Mouse (Mus musculus): ENCODE measurements around the gene Syt1.

Gene Syt1

DNA sequence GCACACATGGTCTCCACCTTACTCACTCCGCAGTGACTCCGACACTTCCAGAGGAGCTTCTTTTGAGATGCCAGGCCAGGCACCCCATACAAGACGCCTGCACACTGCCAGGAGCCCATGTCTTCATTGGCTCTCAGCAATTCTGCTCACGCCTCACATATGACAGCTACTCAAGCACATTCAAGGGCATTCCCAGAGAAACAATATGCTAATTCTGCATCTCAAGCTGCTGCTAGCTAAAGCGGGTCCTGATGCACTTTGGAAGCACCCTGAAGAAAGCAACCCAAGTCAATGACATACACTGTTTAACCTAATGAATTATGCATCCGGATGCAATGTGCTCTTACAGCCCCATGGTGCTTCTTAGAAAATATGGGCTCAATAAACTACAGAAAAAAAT lies 247.1 kb downstream of the Syt1 start:
- DNase-seq (ENCODE audit: low spot score) = no peak

DNA sequence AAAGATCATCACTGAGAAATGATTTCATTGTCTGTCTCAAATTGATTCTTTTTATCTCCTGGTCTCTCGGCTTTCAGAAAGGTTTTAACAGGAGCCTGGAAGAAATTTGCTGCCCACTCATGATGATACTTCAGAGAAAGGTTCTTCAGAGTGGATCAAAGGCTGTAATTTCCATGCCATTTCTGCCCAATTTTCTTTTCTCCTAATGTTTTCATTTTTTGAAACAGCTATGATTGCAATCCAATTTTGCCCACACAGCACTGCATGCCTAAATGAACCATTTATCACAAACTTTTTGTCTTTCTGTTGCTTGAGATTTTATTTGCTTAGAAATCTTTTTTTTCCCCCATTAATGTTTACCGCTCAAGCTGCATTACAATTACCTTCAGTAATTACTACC lies 257.5 kb downstream of the Syt1 start:
- no peak for DNase-seq (ENCODE audit: low spot score)

DNA sequence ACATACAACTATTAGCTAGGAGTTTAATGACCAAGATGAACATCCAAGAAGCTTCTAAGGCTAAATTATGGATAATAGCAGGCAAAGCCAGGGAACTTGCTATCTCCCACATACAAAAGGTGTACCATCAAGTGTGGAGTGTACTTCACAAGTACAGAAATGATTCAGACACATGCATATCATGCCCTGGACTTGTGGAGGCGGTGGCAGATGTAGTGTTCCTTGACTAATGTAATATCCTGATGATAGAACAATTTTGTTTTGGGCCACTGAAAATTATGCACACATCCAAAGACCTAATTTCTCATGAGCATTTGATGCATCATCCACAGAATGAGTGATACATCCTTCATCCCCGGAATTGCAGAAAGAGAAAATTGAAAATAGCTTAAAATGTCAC lies 267.0 kb downstream of the Syt1 start:
- DNase-seq (ENCODE audit: low spot score) = no peak

DNA sequence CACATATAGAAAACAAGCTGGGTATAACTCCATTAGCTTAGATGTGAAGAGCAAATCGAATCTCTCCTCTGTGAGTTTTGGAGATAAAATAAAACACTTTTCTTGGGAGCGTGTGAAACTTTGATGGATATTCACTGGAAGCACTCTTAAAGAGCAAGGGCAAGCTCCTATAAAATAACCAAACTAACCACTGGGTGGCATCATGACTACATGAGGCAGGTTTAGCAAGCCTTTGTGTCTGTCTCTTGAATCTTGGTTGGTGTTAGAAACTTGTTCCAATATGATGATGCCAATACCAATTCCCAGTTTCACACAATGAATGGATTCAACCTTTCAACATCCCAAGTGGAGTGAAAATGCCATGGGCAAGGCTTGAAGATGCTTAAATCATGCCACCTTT lies 276.8 kb downstream of the Syt1 start:
- DNase-seq (ENCODE audit: low spot score) = peak; percentile 21

DNA sequence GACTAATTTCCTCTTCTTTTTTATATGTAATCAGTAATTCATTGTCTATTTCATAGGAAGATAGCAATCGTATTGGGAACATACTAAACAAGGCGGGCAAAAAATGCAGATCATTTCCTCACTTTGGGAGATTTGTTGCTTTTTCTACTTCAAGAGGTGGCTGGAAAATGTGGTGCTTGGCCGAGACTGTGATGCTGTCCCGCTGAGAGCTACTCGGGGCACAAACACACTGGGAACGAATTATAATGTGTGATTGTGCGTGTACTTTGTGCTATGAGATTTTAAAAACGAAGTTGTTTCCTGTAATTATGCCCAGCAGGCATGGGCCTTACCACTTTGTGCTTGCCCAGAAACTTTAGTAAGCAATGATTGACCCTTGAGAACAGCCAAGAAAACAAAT lies 281.8 kb downstream of the Syt1 start:
- DNase-seq (ENCODE audit: low spot score) = no peak

DNA sequence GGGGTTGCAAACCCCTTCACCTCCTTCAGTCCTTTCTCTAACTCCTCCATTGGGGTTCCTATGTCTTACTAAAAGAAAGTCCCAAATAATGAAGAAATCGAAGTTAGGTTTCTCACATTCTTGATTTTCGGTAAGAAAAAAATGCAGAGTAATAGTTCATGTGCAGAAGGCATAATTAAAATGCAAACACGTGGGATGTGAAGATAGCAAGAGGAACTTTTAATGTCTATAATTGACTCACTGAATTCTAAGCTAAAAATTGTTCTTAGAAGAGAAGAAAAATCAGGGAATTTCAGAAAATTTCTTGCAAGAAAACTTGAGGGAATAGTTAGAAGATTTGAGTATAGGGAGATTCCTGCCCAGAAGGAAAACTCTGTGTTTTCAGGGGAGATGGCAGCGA lies 284.4 kb downstream of the Syt1 start:
- DNase-seq (ENCODE audit: low spot score) = no peak

DNA sequence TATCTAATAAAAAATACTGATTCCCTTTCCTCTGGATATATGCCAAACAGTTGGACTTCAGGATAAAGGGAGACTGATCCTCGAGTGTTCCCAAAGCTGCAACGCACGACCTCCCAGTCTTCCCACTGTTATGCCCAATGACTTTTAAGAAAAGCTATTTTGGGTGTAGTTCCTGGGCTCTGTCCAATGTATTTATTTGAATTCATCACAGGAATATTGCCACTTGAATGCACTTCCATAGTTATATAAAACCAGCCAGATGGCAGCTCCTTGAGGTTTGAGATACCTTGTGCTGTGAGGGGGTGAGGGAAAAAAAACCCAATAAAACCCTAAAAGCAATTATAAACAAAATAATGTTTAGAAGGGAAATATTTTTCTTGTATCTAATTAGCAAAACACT lies 285.9 kb downstream of the Syt1 start:
- DNase-seq (ENCODE audit: low spot score) = no peak

DNA sequence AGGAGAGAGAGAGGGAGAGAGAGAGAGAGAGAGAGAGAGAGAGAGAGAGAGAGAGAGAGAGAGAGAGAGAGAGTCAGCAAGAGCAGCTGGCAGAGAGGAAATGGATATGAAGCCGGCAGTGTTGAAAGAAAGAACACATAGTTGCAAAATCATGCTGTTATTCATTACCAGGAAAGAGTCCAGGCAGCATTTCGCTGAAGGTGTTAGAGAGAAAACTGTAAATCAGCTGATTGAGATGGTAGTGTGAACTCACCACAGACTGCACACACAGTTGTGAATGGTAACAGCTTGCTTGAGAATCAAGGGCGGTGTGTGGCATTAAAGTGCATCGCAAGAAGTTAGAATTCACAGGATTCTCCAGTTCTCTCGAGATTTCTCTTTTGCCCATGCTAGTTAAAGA lies 300.3 kb downstream of the Syt1 start:
- DNase-seq (ENCODE audit: low spot score) = no peak

DNA sequence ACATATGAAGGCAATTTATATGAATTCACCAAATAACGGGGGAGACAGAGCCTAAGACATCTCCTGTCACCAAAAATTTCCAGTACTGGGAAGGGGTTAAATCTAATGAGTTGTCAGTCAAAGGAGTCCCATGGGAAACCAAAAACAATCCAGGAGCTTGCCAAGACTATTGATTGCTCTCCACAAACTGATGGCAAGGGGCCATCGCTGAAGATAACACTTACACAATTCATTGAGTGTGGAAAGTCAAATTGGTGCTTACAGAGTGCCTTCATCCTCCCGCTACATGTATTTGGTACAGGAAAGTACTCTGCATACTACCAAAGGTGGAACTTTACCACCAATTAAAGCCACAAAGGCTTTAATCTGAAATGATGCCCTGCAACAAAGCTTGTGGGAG lies 305.1 kb downstream of the Syt1 start:
- DNase-seq (ENCODE audit: low spot score) = no peak

DNA sequence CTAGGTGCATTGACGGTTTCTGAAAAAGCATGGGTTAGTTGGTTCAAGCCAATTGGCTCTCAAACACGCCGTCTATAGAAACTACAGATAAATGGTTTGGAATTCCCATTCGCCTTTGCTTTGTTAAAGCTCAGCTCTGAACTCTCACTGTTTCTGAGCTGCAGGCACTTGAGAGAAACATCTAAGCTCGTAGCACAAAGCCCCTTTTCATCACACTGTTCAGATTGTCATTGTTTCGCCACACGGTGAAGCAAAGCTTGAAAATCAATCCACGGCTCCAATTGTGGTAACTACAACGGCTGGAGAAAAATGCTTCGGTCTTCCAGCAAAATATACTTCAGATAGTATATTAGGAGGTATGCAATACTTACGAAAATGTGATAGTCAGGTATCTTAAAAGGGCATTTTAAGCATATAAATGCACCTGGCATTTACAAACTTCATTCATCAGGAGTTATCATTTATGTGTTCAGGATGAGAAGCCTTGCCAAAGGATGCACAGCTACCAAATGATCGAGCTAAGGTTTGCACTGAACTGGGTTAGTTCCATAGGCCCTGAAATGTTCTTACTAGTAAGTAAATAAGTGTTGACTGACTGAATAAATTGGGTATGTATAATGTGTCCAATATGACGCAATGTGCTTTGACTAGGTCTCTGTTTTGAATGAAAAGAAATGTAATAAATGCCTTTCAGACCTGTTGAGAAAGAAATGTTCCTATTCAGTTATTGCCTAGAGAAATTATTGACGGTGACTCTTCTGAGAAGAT lies 309.2 kb downstream of the Syt1 start:
- no peak for DNase-seq (ENCODE audit: low spot score)

DNA sequence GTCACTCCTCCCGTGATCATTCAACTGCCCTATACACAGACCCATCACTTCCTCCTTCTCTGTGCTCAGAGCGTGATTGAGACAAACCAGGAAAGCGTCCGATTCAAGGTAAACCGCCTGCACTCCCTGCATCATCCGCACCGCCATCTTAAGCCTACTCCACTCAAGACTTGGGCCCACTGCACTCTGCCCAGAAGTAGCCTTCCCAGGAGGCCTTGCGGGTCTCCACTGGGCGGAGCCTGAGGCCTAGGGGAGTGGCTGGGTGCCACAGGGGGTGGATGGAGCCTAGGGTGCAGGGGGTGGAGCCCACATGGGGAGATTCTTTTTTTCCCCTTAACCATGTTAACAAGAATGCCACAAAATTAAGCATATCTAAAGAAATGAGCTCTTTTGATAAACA lies 310.8 kb downstream of the Syt1 start, which contains the start of gene Gm5136:
Gene Gm5136, minus strand, starts transcription at position 215 of the 400 bp plus-strand sequence.
- no peak for DNase-seq (ENCODE audit: low spot score)

DNA sequence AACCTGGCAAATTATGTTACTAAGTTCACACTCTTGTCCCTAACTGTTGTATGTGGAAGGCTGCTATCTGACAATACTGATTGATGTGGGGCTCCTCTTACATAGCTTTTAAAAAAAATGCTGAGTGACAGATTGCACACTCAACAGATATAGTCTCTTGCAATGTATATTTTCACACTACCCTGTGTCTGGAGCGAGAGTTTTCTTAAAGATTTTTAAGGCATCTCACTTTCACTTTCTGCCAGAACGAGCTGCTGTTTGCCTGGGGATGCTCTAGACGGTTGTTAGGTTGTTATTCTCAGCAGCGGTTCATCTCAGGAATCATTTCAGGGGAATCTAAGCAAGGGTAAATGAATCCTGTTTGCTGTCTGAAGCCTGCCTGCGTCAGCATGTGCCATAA lies 313.7 kb downstream of the Syt1 start:
- no peak for DNase-seq (ENCODE audit: low spot score)

DNA sequence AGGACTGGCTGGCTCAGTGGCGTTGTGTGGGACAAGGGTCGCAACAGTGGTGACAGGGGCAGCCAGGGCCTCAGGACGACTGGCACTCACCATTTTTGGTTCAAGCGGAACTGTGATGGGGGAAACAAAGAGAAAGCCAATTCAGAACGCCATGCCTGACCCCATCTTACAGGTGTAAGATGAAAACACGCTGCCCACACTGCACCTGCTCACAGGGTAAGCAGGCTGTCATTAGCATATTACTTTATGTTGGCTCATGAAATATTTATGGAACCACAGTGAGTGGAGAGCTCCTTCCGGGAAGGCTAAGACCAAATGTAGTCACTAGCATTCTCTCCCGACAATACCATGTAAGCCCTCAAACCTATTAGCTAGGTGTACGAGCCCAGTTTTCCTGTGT lies 319.8 kb downstream of the Syt1 start:
- DNase-seq (ENCODE audit: low spot score) = no peak

DNA sequence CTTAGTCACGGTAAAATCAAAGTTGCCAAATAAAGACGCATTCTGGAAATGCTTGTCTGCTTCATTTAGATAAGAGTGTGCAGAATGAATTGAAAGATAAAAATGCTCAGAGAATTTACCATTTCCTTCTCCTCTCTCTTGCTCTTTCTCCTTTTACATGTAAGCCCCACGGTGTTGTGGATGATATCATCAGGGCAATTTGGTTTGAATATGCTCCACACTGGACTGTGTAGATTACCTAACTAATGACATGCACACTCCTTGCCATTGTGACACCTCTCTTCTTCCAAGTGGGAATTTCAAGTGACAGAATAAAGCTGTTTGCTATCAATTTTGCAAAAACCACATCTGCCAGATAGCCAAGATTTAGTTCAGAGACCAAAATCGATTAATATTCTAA lies 324.1 kb downstream of the Syt1 start:
- DNase-seq (ENCODE audit: low spot score) = no peak

DNA sequence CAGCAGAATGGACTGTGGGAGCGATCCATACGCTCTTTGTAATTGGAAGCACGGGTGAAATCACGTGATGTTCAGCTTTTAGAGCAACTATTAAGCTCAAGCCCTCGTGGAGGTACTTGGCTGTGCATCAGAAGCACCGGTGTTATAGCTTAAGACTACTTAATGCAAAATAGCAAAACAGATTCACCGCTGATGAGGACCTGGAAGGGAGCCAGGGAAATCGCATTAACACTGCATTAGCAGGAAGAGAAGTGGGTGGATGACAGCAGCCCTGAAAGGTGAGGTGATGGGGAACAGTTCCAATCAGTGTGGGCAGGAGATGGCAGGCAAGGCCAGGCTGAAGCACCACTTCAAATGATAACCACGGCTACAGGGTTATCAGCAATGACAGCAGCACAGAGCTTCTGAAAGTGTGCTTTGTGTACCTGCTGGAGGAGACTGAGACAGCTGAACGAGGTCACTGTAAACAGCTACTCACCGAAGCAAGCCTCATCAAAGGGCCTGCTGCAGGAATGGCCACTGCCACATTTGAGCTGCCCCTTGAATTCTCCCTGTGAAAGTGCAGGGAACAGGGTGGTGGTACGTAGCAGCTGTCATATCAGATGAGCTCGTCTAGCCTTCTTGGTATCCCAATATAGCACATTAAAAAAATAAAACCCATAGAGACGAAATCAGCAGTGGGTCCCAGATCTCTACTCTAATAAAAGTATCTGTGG lies 330.9 kb downstream of the Syt1 start:
- DNase-seq (ENCODE audit: low spot score) = no peak

DNA sequence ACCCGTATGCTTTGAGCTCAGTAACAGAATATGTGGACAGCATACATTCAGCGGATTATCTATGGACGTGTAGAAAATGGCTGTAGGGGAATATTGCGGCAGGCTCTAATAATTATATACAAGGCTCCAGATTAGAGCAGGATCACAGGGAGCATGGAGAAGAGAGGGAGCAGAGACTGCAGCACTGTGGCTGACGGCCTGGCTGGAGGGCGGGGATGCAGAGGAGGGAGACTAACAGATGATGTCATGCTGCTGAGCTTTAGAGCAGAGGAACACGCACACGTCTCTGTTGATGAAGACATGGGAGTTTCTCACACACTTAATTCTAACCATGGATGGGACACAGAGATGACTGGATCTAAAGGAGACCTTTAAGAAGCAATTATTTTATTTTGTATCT lies 333.7 kb downstream of the Syt1 start:
- no peak for DNase-seq (ENCODE audit: low spot score)

DNA sequence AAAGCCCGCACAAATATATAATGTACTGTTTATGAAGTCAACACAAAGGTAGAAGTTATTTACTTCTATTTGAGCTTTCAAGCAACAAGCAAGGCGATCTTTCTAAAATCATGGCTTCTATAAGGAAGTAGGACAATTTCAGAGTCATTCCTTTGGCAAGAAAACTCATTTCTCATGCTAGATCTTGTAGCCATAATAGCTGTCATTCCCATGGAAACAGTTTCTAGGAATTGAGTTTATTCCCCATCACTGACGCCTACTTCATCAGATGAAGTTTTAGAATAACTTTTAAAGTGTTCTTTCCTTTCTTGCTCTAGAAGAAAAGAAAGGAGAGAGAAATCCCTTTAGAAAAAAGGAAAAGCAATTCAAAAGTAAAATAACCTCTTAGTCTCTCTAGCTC lies 341.8 kb downstream of the Syt1 start:
- no peak for DNase-seq (ENCODE audit: low spot score)

DNA sequence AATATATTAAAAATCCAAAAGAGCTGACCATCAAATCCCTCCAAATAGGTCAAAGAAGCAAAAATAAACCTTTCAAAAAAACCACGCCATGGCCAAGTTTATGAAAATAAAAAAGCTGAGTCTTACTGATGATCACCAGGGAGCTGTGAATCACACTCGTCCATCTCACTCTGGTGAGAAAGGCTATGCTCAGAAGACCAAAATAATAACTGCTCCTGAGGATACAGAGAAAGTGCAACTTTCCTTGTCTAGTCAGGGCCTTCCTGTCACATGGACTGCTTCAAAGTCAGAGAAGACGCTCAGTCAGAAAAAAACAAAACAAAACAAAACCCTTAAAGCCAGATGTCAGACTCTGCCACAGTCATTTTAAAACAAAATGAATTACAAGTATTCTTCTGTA lies 350.5 kb downstream of the Syt1 start:
- DNase-seq (ENCODE audit: low spot score) = no peak

DNA sequence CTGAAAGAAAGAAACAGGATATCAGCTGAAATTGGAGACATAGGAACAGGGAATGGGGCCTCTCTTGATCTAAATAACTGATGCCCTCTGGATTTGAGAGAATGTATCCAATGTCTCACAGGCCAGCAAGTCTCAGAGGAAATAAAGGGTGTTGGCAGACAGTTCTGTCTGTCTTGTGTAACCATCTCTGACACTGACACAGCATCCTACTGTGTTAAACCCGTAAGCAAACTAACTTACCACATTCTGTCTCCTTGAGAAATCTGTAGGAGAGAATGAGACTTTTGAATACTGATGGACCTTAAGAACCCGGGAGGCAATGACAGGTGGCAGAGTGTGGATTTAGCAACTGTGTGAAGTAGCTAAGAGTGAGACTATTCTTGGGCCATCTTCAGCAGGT lies 352.5 kb downstream of the Syt1 start:
- DNase-seq (ENCODE audit: low spot score) = no peak

DNA sequence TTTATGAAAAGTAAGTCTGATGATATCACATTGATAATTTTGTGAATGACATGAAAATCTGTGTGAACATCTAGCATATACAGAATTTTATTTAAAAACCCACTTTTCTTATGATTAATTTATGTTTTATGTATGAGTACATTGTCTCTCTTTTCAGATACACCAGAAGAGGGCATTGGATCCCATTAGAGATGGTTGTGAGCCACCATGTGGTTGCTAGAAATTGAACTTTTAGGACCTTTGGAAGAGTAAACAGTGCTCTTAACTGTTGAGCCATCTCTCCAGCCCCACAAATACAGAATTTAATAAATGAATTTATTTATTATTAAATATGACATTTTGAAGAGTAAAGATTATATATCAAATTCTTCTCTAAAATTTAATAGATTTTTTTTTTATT lies 353.1 kb downstream of the Syt1 start:
- no peak for DNase-seq (ENCODE audit: low spot score)

DNA sequence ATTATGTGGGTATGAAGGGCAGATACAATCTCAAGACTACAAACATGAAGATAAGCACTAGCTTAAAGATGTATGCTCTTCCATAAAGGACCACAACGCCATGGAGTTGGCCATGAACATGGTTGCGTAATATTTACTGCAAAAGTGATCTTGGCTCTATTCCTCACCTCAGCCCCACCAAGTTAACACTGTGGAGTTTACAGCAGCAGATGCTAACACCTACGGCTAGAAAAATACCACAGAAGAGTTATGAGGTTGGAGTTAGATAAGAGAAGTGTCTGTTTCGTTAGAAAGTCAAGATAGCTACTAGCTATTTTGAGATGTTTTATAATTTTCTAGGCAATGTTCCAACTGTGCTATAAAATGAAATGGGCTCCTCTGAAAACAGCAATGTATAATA lies 353.9 kb downstream of the Syt1 start:
- DNase-seq (ENCODE audit: low spot score) = no peak

DNA sequence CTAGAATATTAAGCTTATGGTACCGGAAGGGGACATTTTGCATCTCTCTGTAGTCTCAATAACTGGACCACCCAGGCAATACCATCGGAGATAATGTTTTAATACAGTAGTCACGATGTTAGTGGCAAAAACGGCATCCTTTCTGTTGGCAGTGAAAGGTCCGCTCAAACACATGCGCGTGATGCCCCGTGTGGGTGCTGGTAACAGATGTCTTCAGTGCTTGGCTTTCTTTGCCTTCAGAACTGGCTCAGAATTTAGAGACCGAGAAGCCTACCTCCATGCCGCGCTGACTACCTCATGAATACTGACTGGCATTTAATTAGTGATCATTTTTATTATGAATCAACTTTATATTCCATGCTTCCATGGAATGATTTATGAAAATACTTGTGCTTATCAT lies 355.7 kb downstream of the Syt1 start:
- DNase-seq (ENCODE audit: low spot score) = no peak

DNA sequence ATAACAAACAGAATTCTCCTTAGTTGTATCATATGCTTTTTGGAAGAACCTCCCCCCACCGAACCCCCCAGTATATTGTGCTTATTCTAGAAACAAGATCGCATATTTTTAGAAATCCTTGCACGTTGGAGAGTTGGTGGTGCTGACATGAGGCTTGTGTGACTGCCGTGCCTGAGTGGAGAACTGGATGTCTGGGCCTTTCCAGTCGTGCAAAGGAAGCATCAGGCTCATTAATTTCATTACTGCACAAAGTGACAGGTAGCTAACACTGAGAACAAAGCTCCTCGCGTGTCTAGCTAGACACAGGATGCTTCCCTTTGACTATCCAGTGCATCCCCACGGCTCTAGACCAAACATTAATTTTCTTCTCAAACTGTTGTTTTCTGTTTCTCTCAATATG lies 358.0 kb downstream of the Syt1 start:
- no peak for DNase-seq (ENCODE audit: low spot score)

DNA sequence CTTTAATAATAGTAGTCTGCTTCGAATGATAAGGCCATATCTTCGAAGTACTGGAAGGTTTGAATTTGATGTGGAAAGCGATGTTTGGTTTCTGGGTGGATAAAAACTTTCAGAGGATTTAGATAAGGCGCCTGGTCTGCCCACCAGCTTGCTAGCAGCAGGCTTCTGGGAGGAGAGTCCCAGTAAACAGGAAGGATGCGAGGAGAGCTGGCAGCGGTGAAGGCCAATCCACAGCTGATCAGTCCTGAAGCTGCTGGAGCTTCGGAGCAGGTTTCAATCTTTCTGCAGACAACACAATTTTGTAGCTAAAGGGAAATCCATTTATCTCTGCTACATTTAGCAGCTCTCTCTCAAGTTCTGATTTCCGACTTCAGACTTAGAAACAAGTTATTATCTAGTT lies 358.7 kb downstream of the Syt1 start:
- DNase-seq (ENCODE audit: low spot score) = no peak

All from ovary, postnatal 14 days (tissue).